Mouse (Mus musculus): ENCODE measurements around the gene D430041D05Rik. TPM values are rescaled to one million over a fixed set of nuclear protein-coding genes. Genes with fewer than 3 reads are reported as not detected.
"Not testable (repeated sequence)": the region's sequence is repeated elsewhere in the genome, so short reads cannot be mapped to it uniquely, and the experiment has no call there.

The D430041D05Rik gene
- polyA plus RNA-seq, 1 experiment from 2014 or later = 1.1 TPM

DNA sequence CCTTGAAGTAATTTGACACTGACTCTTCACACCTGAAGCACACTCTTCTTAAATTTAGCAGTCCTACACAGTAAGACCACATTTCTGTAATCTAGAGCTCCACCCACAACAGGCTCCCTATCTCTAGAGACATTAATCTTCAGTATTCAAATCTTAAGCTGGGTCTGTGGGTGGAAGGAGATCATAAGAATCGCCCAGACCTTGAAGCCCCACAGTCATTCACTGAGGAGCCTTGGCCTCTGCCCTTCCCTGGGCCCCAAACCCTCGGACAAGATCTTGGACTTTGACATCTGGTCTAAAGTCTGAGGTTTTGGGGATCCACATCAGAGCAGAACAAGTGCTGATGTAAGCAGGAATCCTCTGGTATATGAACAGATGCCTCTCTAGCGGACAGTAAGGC is 287.3 kb downstream of the D430041D05Rik start:
- 41% methylated on average over 3 of the region's 3 CpGs for WGBS
- Histone ChIP-seq H3K27ac (replicated peaks; ENCODE audit: low read depth, low read length) (no peak overlapping the region), H3K9me3 (replicated peaks; ENCODE audit: control insufficient read depth, low read length) (no peaks in the 10 kb centered on the region), H3K9ac (replicated peaks; ENCODE audit: low read length) (no peak overlapping the region), H3K4me1 (ENCODE audit: control insufficient read depth, insufficient read depth, low read length) (no peaks in the 10 kb centered on the region), H3K4me2 (ENCODE audit: low read depth, low read length) (peak overlapping the region; percentile 87; the same call in 1 of the 2 replicates), H3K36me3 (replicated peaks; ENCODE audit: control insufficient read depth, insufficient read depth, low read depth, low read length) (no peaks in the 10 kb centered on the region), H3K4me3 (ENCODE audit: low read depth, low read length) (peak overlapping the region; percentile 63), H3K27me3 (ENCODE audit: control insufficient read depth, insufficient read depth, low read length) (no peaks in the 10 kb centered on the region)
- DNase-seq (ENCODE audit: low spot score) (no peak), ATAC-seq (replicated peaks; ENCODE audit: insufficient number of reproducible peaks, low FRiP score, low TSS enrichment, low read depth) (0 out of 2 replicates have a peak, but pooled peaks have one; percentile 2)

DNA sequence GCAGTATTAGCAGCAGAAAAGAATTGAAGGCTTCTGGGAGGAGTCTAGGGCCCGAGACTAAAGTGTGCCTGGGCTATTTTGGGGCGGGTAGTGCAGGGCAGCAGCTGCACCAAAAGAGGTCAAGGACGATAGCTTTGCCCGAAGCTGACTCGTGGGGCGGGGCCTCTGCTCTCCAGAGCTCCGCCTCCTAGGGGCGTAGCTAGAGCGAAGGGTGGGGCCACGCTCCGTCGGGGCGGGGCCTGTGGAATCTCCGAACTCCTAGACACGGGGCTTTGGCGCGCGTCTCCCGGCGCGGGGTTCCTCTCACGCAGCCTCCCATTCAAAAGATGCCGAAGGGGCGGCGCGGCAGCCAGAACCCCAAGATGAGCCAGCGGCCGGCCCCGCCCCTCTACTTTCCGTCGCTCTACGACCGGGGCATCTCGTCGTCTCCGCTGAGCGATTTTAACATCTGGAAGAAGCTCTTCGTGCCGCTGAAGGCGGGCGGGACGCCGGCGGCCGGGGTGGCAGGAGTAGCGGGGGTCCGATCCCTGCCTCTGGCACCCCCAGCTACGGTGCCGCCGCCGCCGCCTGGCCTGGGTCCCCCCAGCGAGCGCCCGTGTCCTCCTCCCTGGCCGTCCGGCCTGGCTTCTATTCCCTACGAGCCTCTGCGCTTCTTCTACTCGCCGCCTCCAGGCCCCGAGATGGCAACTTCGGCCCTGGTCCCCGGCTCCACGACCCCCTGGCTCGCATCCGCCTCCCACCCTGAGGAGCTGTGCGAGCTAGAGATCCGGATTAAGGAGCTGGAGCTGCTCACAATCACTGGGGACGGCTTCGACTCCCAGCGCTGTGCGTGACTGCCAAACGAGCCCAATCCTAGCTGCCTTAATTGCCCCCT is 288.1 kb downstream of the D430041D05Rik start, which contains the start of gene A930018P22Rik:
Gene A930018P22Rik (plus strand): TSS at position 265 of the 874 bp plus-strand sequence.
- Histone ChIP-seq H3K36me3 (replicated peaks; ENCODE audit: control insufficient read depth, insufficient read depth, low read depth, low read length) (no peaks in the 10 kb centered on the region), H3K4me3 (ENCODE audit: low read depth, low read length) (peak within 1 kb of the TSS; percentile 63), H3K4me2 (ENCODE audit: low read depth, low read length) (peak within 1 kb of the TSS; percentile 87), H3K27me3 (ENCODE audit: control insufficient read depth, insufficient read depth, low read length) (no peaks in the 10 kb centered on the region), H3K9me3 (replicated peaks; ENCODE audit: control insufficient read depth, low read length) (no peaks in the 10 kb centered on the region), H3K9ac (replicated peaks; ENCODE audit: low read length) (peak within 1 kb of the TSS; percentile 67), H3K4me1 (ENCODE audit: control insufficient read depth, insufficient read depth, low read length) (no peaks in the 10 kb centered on the region), H3K27ac (replicated peaks; ENCODE audit: low read depth, low read length) (no peak within 1 kb of the TSS)
- under 1% methylated on average over 74 of the region's 74 CpGs for WGBS
- DNase-seq (ENCODE audit: low spot score) = peak; percentile 96
- peak; percentile 87 for ATAC-seq (replicated peaks; ENCODE audit: insufficient number of reproducible peaks, low FRiP score, low TSS enrichment, low read depth)

DNA sequence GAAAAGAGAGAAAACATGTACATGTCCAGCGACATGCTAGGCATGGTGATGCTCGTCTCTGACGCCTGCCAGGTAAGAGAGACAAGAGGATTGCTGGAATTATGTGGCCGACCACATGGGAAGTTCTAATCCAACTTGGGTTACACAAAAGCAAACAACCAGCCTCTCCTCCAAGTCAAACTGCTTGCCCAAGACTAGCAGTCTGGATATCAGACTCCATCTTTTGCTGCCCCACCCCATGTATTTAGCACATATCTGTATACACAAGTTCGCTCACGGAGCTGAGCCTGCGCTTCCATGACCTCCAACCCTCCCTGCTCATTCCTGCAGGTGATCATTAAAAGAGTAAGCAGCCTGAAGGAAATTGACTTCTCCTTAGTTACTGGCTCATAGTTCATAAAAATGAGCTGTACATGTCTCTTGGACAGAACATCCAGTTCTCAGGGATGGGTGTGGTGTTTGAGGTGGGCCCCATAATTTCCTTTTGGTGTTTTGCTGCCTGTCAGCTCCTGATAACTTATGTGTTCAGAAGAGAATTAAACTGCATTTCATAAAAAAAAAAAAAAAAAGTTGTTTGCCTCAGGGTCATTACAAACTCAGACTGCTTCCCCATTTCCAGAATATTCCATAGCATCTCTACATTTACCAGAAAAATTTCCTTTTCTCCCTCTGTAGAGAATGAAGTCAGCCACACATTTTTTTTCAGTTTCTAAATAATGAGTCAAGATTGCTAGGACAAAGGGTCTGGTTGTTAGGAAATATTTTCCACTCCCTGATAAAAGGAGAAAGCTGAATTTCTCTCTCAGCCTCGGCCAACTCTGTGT is 288.9 kb downstream of the D430041D05Rik start:
- ATAC-seq (replicated peaks; ENCODE audit: insufficient number of reproducible peaks, low FRiP score, low TSS enrichment, low read depth) (no peak), DNase-seq (ENCODE audit: low spot score) (no peak)
- Histone ChIP-seq H3K4me1 (ENCODE audit: control insufficient read depth, insufficient read depth, low read length) (no peaks in the 10 kb centered on the region), H3K9me3 (replicated peaks; ENCODE audit: control insufficient read depth, low read length) (no peaks in the 10 kb centered on the region), H3K4me3 (ENCODE audit: low read depth, low read length) (peak overlapping the region; percentile 63; the same call in 1 of the 2 replicates), H3K4me2 (ENCODE audit: low read depth, low read length) (peak overlapping the region; percentile 87), H3K27me3 (ENCODE audit: control insufficient read depth, insufficient read depth, low read length) (no peaks in the 10 kb centered on the region), H3K27ac (replicated peaks; ENCODE audit: low read depth, low read length) (no peak overlapping the region), H3K36me3 (replicated peaks; ENCODE audit: control insufficient read depth, insufficient read depth, low read depth, low read length) (no peaks in the 10 kb centered on the region), H3K9ac (replicated peaks; ENCODE audit: low read length) (no peak overlapping the region; the same call in 1 of the 2 replicates)
- 81% methylated on average over 8 of the region's 8 CpGs for WGBS

DNA sequence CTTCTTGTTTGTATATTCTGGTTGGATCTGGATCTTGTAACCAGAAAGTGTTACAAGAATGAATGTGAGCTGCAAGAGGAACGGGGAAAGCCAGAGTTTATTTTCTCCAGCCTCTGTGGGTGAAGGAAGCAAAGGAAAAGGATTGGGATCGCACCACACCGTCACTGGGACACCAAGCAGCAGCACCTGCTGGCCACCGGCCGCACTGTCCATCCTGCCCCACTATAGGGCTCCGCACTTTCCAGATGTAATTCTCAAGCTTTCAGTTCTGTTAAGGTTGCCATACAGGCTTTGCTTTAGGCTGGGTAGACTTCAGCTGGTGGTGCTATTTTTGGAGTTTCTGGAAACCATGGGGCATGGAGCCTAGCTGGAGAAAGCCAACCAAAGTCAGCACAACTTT is 290.5 kb downstream of the D430041D05Rik start:
- H3K27me3 ChIP-seq (ENCODE audit: control insufficient read depth, insufficient read depth, low read length) = no peaks in the 10 kb centered on the region
- H3K4me3 ChIP-seq (ENCODE audit: low read depth, low read length) = no peak overlapping the region
- H3K36me3 ChIP-seq (replicated peaks; ENCODE audit: control insufficient read depth, insufficient read depth, low read depth, low read length) = no peaks in the 10 kb centered on the region
- H3K4me1 ChIP-seq (ENCODE audit: control insufficient read depth, insufficient read depth, low read length) = no peaks in the 10 kb centered on the region
- no peak for ATAC-seq (replicated peaks; ENCODE audit: insufficient number of reproducible peaks, low FRiP score, low TSS enrichment, low read depth)
- WGBS = 48% methylated on average over 6 of the region's 6 CpGs
- DNase-seq (ENCODE audit: low spot score) = no peak
- H3K27ac ChIP-seq (replicated peaks; ENCODE audit: low read depth, low read length) = no peak overlapping the region
- H3K9me3 ChIP-seq (replicated peaks; ENCODE audit: control insufficient read depth, low read length) = no peaks in the 10 kb centered on the region
- H3K9ac ChIP-seq (replicated peaks; ENCODE audit: low read length) = no peak overlapping the region
- no peak overlapping the region for H3K4me2 ChIP-seq (ENCODE audit: low read depth, low read length)

DNA sequence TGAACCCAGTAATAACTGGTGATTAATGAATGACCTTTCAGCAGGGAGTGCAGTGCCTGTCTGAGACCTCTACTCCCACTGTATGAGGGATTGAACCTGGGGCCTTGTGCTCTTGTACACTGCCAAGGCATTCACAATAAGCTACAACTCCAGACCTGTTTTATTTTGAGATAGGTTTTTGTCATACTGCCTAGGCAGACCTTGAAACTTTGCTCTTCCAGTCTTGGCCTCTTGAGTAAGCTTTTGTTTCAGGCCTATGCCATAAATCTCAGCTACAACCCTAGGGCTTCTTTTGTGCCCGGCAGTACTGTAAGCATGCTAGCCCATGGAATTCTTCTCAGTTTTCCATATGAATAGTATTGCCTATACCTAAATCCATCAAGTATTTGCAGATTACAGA is 291.7 kb downstream of the D430041D05Rik start:
- H3K4me3 ChIP-seq (ENCODE audit: low read depth, low read length) = no peak overlapping the region
- no peaks in the 10 kb centered on the region for H3K27me3 ChIP-seq (ENCODE audit: control insufficient read depth, insufficient read depth, low read length)
- H3K4me2 ChIP-seq (ENCODE audit: low read depth, low read length) = no peak overlapping the region
- WGBS = 84% methylated on average over 1 of the region's 1 CpGs
- H3K36me3 ChIP-seq (replicated peaks; ENCODE audit: control insufficient read depth, insufficient read depth, low read depth, low read length) = no peaks in the 10 kb centered on the region
- no peaks in the 10 kb centered on the region for H3K9me3 ChIP-seq (replicated peaks; ENCODE audit: control insufficient read depth, low read length)
- H3K4me1 ChIP-seq (ENCODE audit: control insufficient read depth, insufficient read depth, low read length) = no peaks in the 10 kb centered on the region
- DNase-seq (ENCODE audit: low spot score) (no peak), ATAC-seq (replicated peaks; ENCODE audit: insufficient number of reproducible peaks, low FRiP score, low TSS enrichment, low read depth) (no peak)
- H3K27ac ChIP-seq (replicated peaks; ENCODE audit: low read depth, low read length) = no peak overlapping the region
- H3K9ac ChIP-seq (replicated peaks; ENCODE audit: low read length) = no peak overlapping the region

DNA sequence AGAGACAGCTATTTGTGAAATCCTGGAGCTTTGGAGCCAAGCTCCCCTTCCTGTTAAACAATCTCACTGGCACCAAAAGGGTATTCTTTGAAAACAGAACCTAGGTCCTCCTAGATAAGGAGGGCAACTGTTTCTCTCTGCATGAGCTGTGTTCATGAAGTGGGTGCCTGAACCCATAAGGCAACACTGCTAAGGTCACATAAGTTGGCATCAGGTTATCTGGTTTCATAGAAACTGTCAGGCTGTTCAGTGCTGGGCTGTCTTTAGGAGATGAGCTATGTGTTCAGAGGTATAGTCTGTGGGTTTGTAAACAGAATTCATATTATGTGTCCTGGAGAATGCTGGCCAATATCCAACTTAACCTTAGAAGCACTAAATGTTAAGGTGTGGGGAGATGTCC is 293.6 kb downstream of the D430041D05Rik start:
- ATAC-seq (replicated peaks; ENCODE audit: insufficient number of reproducible peaks, low FRiP score, low TSS enrichment, low read depth); DNase-seq (ENCODE audit: low spot score); H3K36me3 ChIP-seq (replicated peaks; ENCODE audit: control insufficient read depth, insufficient read depth, low read depth, low read length); H3K4me3 ChIP-seq (ENCODE audit: low read depth, low read length); H3K9me3 ChIP-seq (replicated peaks; ENCODE audit: control insufficient read depth, low read length); H3K4me1 ChIP-seq (ENCODE audit: control insufficient read depth, insufficient read depth, low read length); H3K27ac ChIP-seq (replicated peaks; ENCODE audit: low read depth, low read length); H3K4me2 ChIP-seq (ENCODE audit: low read depth, low read length); H3K27me3 ChIP-seq (ENCODE audit: control insufficient read depth, insufficient read depth, low read length); H3K9ac ChIP-seq (replicated peaks; ENCODE audit: low read length): not testable (repeated sequence)

DNA sequence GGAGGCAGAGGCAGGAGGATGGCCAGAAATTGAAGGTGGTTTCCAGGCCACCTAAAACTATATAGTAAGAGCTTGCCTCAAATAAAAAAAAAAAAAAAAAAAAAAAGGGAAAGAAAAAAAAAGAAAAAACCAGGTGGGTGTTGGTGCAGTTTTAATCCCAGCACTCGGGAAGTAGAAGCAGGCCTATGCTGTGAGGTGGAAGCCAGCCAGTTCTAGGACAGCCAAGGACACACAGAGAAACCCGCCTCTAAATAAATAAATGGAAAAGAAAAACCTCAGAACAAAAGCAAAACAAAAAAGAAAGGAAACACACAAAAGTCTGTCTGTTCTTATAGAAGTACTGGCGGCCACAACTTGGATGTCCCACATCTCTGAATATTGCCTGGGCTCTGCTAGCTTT is 295.9 kb downstream of the D430041D05Rik start:
- Histone ChIP-seq H3K27ac (replicated peaks; ENCODE audit: low read depth, low read length) (no peak overlapping the region), H3K36me3 (replicated peaks; ENCODE audit: control insufficient read depth, insufficient read depth, low read depth, low read length) (no peaks in the 10 kb centered on the region), H3K9me3 (replicated peaks; ENCODE audit: control insufficient read depth, low read length) (no peaks in the 10 kb centered on the region), H3K4me2 (ENCODE audit: low read depth, low read length) (no peak overlapping the region), H3K27me3 (ENCODE audit: control insufficient read depth, insufficient read depth, low read length) (no peaks in the 10 kb centered on the region), H3K9ac (replicated peaks; ENCODE audit: low read length) (no peak overlapping the region), H3K4me1 (ENCODE audit: control insufficient read depth, insufficient read depth, low read length) (no peaks in the 10 kb centered on the region), H3K4me3 (ENCODE audit: low read depth, low read length) (no peak overlapping the region)
- DNase-seq (ENCODE audit: low spot score) (no peak), ATAC-seq (replicated peaks; ENCODE audit: insufficient number of reproducible peaks, low FRiP score, low TSS enrichment, low read depth) (no peak)
- WGBS = 84% methylated on average over 3 of the region's 3 CpGs

DNA sequence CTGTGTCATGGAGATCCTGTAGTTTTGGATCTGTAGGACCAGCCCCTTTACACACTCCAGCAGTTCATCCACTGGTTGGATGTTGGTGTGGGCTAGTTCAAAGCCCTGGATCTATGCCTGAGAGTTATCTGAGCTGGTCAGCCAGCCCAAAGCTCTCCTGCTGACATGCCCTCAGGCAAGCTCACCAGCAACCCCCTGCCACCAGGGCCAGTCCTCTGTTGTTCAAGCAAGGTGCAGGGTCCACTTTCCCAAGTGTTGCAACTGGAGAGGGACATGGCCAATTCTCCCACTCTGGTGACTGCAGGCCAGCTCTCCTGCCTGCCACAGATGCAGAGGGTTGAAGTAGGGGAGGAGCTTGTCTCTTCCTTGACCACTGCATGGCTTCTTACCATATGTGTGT is 297.2 kb downstream of the D430041D05Rik start:
- not testable (repeated sequence) for H3K4me3 ChIP-seq (ENCODE audit: low read depth, low read length); H3K9ac ChIP-seq (replicated peaks; ENCODE audit: low read length); H3K4me2 ChIP-seq (ENCODE audit: low read depth, low read length); H3K27ac ChIP-seq (replicated peaks; ENCODE audit: low read depth, low read length); DNase-seq (ENCODE audit: low spot score); H3K36me3 ChIP-seq (replicated peaks; ENCODE audit: control insufficient read depth, insufficient read depth, low read depth, low read length); H3K27me3 ChIP-seq (ENCODE audit: control insufficient read depth, insufficient read depth, low read length); ATAC-seq (replicated peaks; ENCODE audit: insufficient number of reproducible peaks, low FRiP score, low TSS enrichment, low read depth); H3K9me3 ChIP-seq (replicated peaks; ENCODE audit: control insufficient read depth, low read length); H3K4me1 ChIP-seq (ENCODE audit: control insufficient read depth, insufficient read depth, low read length)
